Mouse (Mus musculus) liver, adult 2 months (tissue): ENCODE results near the gene Tnfaip8l3. TPM values are rescaled to one million over a fixed set of nuclear protein-coding genes. Genes with fewer than 3 reads are reported as not detected.

Source experiments
- DNase-seq: peaks from one replicate; pipeline ENCODE4 v3.0.0-alpha.2; 2011; ENCODE audit warnings: low read depth, low spot score; ENCODE audit errors: extremely low read depth
- H3K27ac ChIP-seq: fragments of 200-500 bp; replicated peaks from 2 replicates; pipeline ENCODE4 v1.5.1; 2012; ENCODE audit warnings: low read depth, mild to moderate bottlenecking, control low read depth, inconsistent platforms, low read length; ENCODE audit not compliant: insufficient read depth
- H3K27me3 ChIP-seq: fragments of 200-500 bp; 2 replicates; pipeline ENCODE4 v1.6.1; 2012; ENCODE audit warnings: mild to moderate bottlenecking, moderate library complexity, low read length, inconsistent platforms; ENCODE audit not compliant: control insufficient read depth, insufficient read depth
- H3K36me3 ChIP-seq: fragments of 200-500 bp; 2 replicates; pipeline ENCODE4 v1.6.1; 2012; ENCODE audit warnings: low read length, inconsistent platforms; ENCODE audit not compliant: control insufficient read depth, insufficient read depth
- H3K4me1 ChIP-seq: fragments of 200-500 bp; 2 replicates; pipeline ENCODE4 v1.6.1; 2011; ENCODE audit warnings: low read length; ENCODE audit not compliant: control insufficient read depth, insufficient read depth
- H3K4me3 ChIP-seq: fragments of 200-500 bp; 2 replicates; pipeline ENCODE4 v1.5.1; 2011; ENCODE audit warnings: low read depth, mild to moderate bottlenecking, control low read depth, low read length, moderate library complexity; ENCODE audit not compliant: insufficient read depth
- H3K79me2 ChIP-seq: fragments of 200-500 bp; 2 replicates; pipeline ENCODE4 v1.6.1; 2012; ENCODE audit warnings: inconsistent platforms, mild to moderate bottlenecking, low read length, moderate library complexity; ENCODE audit not compliant: control insufficient read depth, insufficient read depth
- H3K9ac ChIP-seq: fragments of 200-500 bp; 2 replicates; pipeline ENCODE4 v1.6.1; 2012; ENCODE audit warnings: low read depth, mild to moderate bottlenecking, control low read depth, inconsistent platforms, low read length
- CTCF ChIP-seq: fragments of 200-500 bp; IDR thresholded peaks from 2 replicates; pipeline ENCODE4 v1.5.1; 2011; ENCODE audit warnings: low read depth, low read length, control low read depth
- POLR2A ChIP-seq: fragments of 200-500 bp; IDR thresholded peaks from 2 replicates; pipeline ENCODE4 v1.6.1; 2011; ENCODE audit warnings: low read length, control low read depth; ENCODE audit not compliant: insufficient read depth; ENCODE audit errors: extremely low read depth
- WGBS: fragments of 180-500 bp; shearing (Covaris S2); methylation state at CpG from one replicate; pipeline ENCODE4 v1.1.7; 2018; 5-methylcytosine and 5-hydroxymethylcytosine counted together
- polyA plus RNA-seq: library from polyadenylated mRNA; depleted of rRNA; stranded (reverse); fragments of >200 nt; gene quantifications from 2 replicates; pipeline ENCODE4 v1.2.3, GENCODE M21; 2012
- total RNA-seq: library from RNA; depleted of rRNA; stranded (reverse); fragments of >200 nt; gene quantifications from 2 replicates; pipeline ENCODE4 v1.2.3, GENCODE M21; 2014

Gene Tnfaip8l3
- total and polyA plus RNA-seq, 2 experiments = 0.20 to 1.4 TPM

DNA sequence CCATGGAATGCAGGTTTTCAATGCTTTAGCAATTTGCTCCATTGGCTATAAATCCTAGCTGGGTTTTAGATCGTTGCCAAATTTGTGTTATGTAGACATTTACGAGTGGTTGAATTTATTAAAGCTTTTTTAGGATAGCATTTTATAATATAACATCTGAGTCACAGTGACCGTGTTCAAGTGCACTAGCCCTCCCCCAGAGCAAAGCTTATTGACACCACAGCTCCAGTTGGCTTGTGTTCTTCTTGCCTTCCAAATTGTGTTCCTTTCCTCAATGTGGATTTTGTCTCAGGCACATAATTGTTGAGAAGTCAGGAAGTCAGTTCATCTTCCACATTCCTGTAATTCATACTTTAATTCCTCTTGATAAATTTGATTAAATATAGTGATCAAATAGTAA is 6.7 kb upstream of the Tnfaip8l3 start:
- no peaks in the 10 kb centered on the region; the same call in 1 of the 2 replicates for H3K27me3 ChIP-seq
- H3K27ac ChIP-seq = no peak overlapping the region
- no peaks in the 10 kb centered on the region for H3K79me2 ChIP-seq
- 87% methylated on average over 3 of the region's 3 CpGs for WGBS
- no peaks in the 10 kb centered on the region for H3K4me1 ChIP-seq
- TF ChIP-seq POLR2A (no peak), CTCF (no peak)
- no peaks in the 10 kb centered on the region for H3K36me3 ChIP-seq
- H3K4me3 ChIP-seq = no peak overlapping the region
- DNase-seq = no peak
- H3K9ac ChIP-seq = no peak overlapping the region

DNA sequence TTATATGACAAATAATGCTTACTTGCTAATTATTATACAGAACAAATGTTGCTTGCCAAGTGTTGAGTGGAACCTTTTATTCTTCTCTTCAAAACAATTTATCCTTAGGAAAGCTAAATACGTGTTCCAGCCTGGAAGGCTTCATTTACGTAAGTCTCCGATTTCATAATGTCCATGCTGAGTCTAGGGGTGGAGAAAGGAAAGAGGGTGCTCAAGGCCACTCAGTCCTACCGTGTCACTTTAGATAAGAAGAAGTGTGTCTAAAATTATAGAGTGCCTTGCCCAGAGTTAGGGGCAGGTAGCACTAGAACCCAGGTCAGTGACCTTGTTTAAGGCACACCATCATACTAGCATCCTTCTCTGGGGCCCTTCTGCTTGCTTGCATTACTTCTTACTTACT is 5.5 kb upstream of the Tnfaip8l3 start:
- Histone ChIP-seq H3K4me1 (peaks cover 2% of the 10 kb centered on the region; the same call in 1 of the 2 replicates), H3K79me2 (no peaks in the 10 kb centered on the region), H3K9ac (no peak overlapping the region), H3K27me3 (no peaks in the 10 kb centered on the region; the same call in 1 of the 2 replicates), H3K27ac (no peak overlapping the region), H3K36me3 (no peaks in the 10 kb centered on the region), H3K4me3 (no peak overlapping the region)
- no peak for TF ChIP-seq CTCF
- TF ChIP-seq POLR2A = no peak
- DNase-seq = no peak
- 81% methylated on average over 4 of the region's 4 CpGs for WGBS

DNA sequence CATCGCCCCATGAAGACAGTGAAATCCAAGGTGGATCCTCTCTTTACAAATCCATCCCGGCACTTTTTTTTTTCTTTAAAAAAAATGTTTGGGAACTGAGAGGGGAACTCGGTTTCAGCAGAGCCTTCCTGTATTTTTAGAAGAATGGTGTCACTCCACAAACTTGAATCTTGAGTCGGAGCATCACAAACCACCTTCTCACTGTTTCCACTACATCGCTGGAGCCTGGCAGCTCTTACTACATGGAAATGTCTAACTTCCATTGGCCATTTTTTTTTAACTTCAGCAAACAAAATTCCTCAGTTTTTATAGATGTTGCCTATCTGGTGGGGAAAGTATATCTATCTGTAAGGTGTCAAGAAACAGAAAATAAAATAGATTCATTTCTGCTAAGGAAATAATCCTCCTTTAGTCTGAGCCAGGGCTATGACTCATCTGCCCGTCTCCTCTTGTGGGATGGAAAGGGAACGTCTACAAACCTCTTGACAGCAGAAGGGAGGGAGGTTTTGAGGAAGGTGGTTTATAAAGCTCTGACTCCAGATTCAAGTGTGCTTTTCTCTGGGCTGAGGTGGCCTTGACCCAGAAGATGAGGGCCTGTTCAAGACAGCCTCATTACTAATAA is 3.4 kb upstream of the Tnfaip8l3 start:
- TF ChIP-seq CTCF (no peak), POLR2A (no peak)
- Histone ChIP-seq H3K9ac (no peak overlapping the region), H3K36me3 (no peaks in the 10 kb centered on the region), H3K79me2 (no peaks in the 10 kb centered on the region), H3K27ac (no peak overlapping the region), H3K4me3 (no peak overlapping the region), H3K4me1 (peaks cover 5% of the 10 kb centered on the region; the same call in 1 of the 2 replicates), H3K27me3 (no peaks in the 10 kb centered on the region; the same call in 1 of the 2 replicates)
- no peak for DNase-seq
- 81% methylated on average over 7 of the region's 7 CpGs for WGBS

DNA sequence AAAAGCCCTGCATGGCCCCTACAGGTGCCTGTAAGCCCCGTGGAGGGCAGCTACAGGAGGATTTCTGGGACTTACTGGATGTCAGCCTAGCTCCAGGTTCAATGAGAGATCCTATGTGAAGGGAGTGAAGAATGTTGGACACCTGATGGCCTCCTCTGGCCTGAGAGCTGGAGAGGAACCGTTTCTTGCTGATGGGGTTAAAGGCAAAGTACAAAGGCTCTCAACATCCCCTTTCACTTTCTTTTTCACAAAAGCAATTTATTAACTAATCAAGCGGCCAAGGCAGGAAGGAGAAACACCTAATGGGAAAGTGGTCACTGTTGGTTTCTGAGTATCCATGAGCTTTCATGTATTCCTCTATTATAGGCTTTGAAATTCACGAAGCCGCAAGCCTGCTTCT is 1.0 kb upstream of the Tnfaip8l3 start:
- no peaks in the 10 kb centered on the region; the same call in 1 of the 2 replicates for H3K27me3 ChIP-seq
- H3K36me3 ChIP-seq = no peaks in the 10 kb centered on the region
- WGBS = 30% methylated on average over 5 of the region's 5 CpGs
- DNase-seq = peak; percentile 83
- no peak overlapping the region for H3K9ac ChIP-seq
- TF ChIP-seq CTCF = no peak
- no peak for TF ChIP-seq POLR2A
- no peak overlapping the region; the same call in 1 of the 2 replicates for H3K4me3 ChIP-seq
- peak overlapping the region; percentile 80 for H3K27ac ChIP-seq
- no peaks in the 10 kb centered on the region for H3K79me2 ChIP-seq
- H3K4me1 ChIP-seq = peaks cover 5% of the 10 kb centered on the region; the same call in 1 of the 2 replicates

GRCm38 (mm10) chr9:54068777-54069176 is 589 bp upstream of the Tnfaip8l3 start:
- H3K4me3 ChIP-seq = peak overlapping the region; percentile 73
- peaks cover 5% of the 10 kb centered on the region; the same call in 1 of the 2 replicates for H3K4me1 ChIP-seq
- no peaks in the 10 kb centered on the region for H3K79me2 ChIP-seq
- no peaks in the 10 kb centered on the region; the same call in 1 of the 2 replicates for H3K27me3 ChIP-seq
- peak; percentile 92 for DNase-seq
- H3K9ac ChIP-seq = no peak overlapping the region
- H3K27ac ChIP-seq = peak overlapping the region; percentile 80
- WGBS = under 1% methylated on average over 11 of the region's 11 CpGs
- no peak for TF ChIP-seq CTCF
- TF ChIP-seq POLR2A = no peak
- H3K36me3 ChIP-seq = no peaks in the 10 kb centered on the region

DNA sequence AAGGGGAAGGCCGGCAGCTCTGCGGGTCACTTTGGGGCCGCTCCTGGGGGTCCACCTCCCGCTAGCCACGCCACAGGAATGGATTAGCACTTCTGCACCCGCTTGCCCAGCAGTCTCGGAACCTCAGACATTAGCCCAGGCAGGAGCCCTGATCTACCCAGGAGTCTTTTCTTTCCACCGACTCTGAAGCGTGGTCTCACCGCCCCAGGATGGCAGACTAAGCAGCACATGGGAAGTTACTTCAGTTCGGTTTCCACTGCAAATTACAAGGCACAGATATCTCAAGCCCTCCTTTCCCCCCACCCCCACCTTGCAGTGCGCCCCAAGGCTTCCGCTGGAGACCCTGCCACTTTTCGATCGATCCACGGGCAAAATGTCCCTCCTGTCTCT is 551 bp downstream of the Tnfaip8l3 start:
- Histone ChIP-seq H3K27me3 (no peaks in the 10 kb centered on the region), H3K4me1 (peaks cover 5% of the 10 kb centered on the region; the same call in 1 of the 2 replicates), H3K36me3 (no peaks in the 10 kb centered on the region), H3K27ac (no peak overlapping the region), H3K9ac (peak overlapping the region; percentile 69), H3K4me3 (peak overlapping the region; percentile 73), H3K79me2 (no peaks in the 10 kb centered on the region)
- TF ChIP-seq POLR2A = no peak
- WGBS = 21% methylated on average over 16 of the region's 16 CpGs
- DNase-seq = no peak
